8 mouse cellular contexts compared by ENCODE assay signal in genomic region chr14:44988456-44989016, GRCm38 (mm10). TPM values are rescaled to one million over a fixed set of nuclear protein-coding genes. Genes with fewer than 3 reads are reported as not detected.
DNase-seq lines count a peak whose midpoint lies in the region; ATAC-seq and TF ChIP-seq lines count a peak whose summit lies in the region.

No protein-coding gene starts in this region.

- TF ChIP-seq POLR2A in kidney, adult 2 months (IDR thresholded peaks at IDR 0.05; ENCODE audit: low read depth, low read length): no peak

- 5% methylated on average over 14 of the region's 14 CpGs for WGBS in kidney, adult 2 months
- WGBS in liver, embryonic 13.5 days (ENCODE audit: insufficient replicate concordance): 5% methylated on average over 14 of the region's 14 CpGs

- H3K27ac ChIP-seq in kidney, adult 2 months (ENCODE audit: insufficient read depth, low read depth, low read length): no peak overlapping the region
- no peak overlapping the region for H3K27ac ChIP-seq in liver, embryonic 13.5 days

- intact Hi-C loops in heart, postnatal 36 days (cut with DNase I): loop anchor here (2.0 kb wide), 1 partner anchor 156 kb away; no protein-coding TSS in a partner anchor

- no peak for DNase-seq in kidney, adult 2 months
- DNase-seq in kidney, adult 11 months: no peak
- DNase-seq in embryo, embryonic 11.5 days (ENCODE audit: low read depth, low spot score): peak; percentile 5
- DNase-seq in heart, postnatal 36 days: peak; percentile 9 to 32
- no peak for DNase-seq in liver, embryonic 13.5 days
- peak; percentile 67 for DNase-seq in naive thymus-derived CD4-positive, alpha-beta T cell, adult 2 months (ENCODE audit: low read depth)
- DNase-seq in thymus, postnatal 25 days: peak; percentile 66
- no peak for DNase-seq in urinary bladder, adult 2 months (ENCODE audit: low spot score)

- H3K27me3 ChIP-seq in kidney, adult 2 months (replicated peaks; ENCODE audit: control insufficient read depth, insufficient read depth, low read length): no peaks in the 10 kb centered on the region
- H3K27me3 ChIP-seq in liver, embryonic 13.5 days: peaks cover 17% of the 10 kb centered on the region

- peak overlapping the region; percentile 64 for H3K4me2 ChIP-seq in liver, embryonic 13.5 days

- no peaks in the 10 kb centered on the region for H3K36me3 ChIP-seq in kidney, adult 2 months (ENCODE audit: control insufficient read depth, insufficient read depth, low read length)
- H3K36me3 ChIP-seq in liver, embryonic 13.5 days: no peaks in the 10 kb centered on the region

- H3K9ac ChIP-seq in liver, embryonic 13.5 days: no peak overlapping the region

- H3K9me3 ChIP-seq in liver, embryonic 13.5 days (replicated peaks): no peaks in the 10 kb centered on the region

- TF ChIP-seq CTCF in kidney, adult 2 months (conservative IDR thresholded peaks at IDR 0.05; ENCODE audit: insufficient read depth, insufficient read length, low read depth, low read length): no peak

- H3K4me1 ChIP-seq in kidney, adult 2 months (ENCODE audit: control insufficient read depth, insufficient read depth, low read length): no peaks in the 10 kb centered on the region
- peaks cover 16% of the 10 kb centered on the region for H3K4me1 ChIP-seq in liver, embryonic 13.5 days (replicated peaks)

- ATAC-seq in liver, embryonic 13.5 days (ENCODE audit: low read depth): peak; percentile 47; the same call in 1 of the 2 replicates

- peak overlapping the region; percentile 45 for H3K4me3 ChIP-seq in kidney, adult 2 months (ENCODE audit: insufficient read depth, low read depth, low read length)
- peak overlapping the region; percentile 49 for H3K4me3 ChIP-seq in liver, embryonic 13.5 days (replicated peaks)

RNA-seq across cellular contexts. Expression of gene Ptger2, which starts 0.5 kb away (rescaled TPM):
- 0.52 and 0.65 TPM in 2 replicates for polyA plus RNA-seq in kidney, adult 2 months (2012; rRNA removed)
- total RNA-seq in heart, postnatal 36 days (2021): under 1 TPM; 0.22 TPM
- 0.29 and 0.51 TPM in 2 replicates for polyA plus RNA-seq in liver, embryonic 13.5 days (2015; fragmentation: Nextera tagmentation; extraction: Ambion mirVana)
- 2.3 and 2.8 TPM in 2 replicates for polyA plus RNA-seq in urinary bladder, adult 2 months (2012; rRNA removed)

Comparison
In these comparisons a context has a peak if more than half of its experiments do, and no peak if none do; other contexts are left out.
1. DNase-seq: peak in embryo, embryonic 11.5 days (single experiment), heart, postnatal 36 days (2 of 2), naive thymus-derived CD4-positive, alpha-beta T cell, adult 2 months (single experiment) and thymus, postnatal 25 days (single experiment); none in kidney, adult 2 months (single experiment), kidney, adult 11 months (single experiment), liver, embryonic 13.5 days (single experiment) and urinary bladder, adult 2 months (single experiment).